Mouse (Mus musculus): ENCODE results near the gene Abcg5. TPM values are rescaled to one million over a fixed set of nuclear protein-coding genes. Genes with fewer than 3 reads are reported as not detected.

The Abcg5 gene
- polyA plus RNA-seq, 1 experiment = not detected

DNA sequence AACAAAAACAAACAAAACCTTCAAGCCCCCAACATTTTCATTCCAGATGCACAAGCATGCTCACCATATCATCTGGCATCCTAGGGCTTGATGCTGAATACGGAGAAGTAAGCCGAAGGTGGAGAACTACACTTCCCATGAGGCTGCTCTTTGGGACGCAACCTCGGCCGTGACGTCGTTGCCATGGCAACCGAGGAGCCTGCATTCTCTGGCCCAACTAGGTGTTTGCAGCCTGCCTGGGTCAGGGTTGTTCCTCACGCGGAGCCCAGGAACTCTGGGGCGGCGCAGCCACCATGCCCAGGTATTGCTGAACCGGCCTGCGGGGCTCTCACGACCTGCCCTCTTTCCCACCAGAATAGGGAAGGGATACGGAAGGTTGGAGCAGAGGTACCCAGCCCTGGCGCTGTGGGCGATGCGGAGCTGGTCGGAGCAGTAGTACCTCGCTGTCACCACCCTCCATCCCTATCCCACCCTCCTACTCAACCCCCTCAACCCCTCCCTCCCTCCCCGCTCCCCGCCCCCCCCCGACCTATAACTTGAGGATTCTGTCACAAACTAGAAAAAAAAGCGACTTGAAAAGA, 56.4 kb downstream of the Abcg5 start, which contains the start of gene Dync2li1:
Gene Dync2li1 (plus strand): TSS at position 221 of the 581 bp plus-strand sequence.
- Histone ChIP-seq H3K9me3 (ENCODE audit: control insufficient read depth, low read length) (no peaks in the 10 kb centered on the region), H3K4me3 (replicated peaks) (peak within 1 kb of the TSS; percentile 53), H3K27me3 (ENCODE audit: control insufficient read depth) (no peaks in the 10 kb centered on the region), H3K4me1 (ENCODE audit: control insufficient read depth) (peaks cover 4% of the 10 kb centered on the region), H3K36me3 (ENCODE audit: control insufficient read depth) (no peaks in the 10 kb centered on the region)
- no peak for TF ChIP-seq GATA1 (IDR thresholded peaks at IDR 0.05; ENCODE audit: low read length)
- TF ChIP-seq TAL1 (IDR thresholded peaks at IDR 0.05; ENCODE audit: low read length) = no peak

DNA sequence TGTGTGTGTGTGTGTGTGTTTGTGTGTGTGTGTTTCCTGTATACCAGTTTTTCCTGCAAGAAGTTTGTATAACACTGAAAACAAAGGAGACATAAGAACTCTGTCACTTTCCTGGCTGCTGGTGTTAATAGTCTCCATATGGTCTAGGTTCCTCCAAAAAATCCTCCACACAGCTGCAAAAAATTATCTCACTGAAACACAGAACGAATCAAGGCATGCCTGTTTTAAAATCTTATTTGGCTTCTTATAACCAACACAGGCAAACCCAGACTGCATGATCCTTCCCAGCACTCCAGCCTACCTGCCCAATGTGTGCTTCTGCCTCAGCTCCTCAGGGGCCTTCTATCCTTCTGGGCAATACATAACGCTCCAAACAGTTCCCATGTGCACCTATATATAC, 59.9 kb downstream of the Abcg5 start:
- TF ChIP-seq GATA1 (IDR thresholded peaks at IDR 0.05; ENCODE audit: low read length) (no peak), TAL1 (IDR thresholded peaks at IDR 0.05; ENCODE audit: low read length) (no peak)
- no peak overlapping the region for H3K4me3 ChIP-seq (replicated peaks)
- H3K9me3 ChIP-seq (ENCODE audit: control insufficient read depth, low read length) = no peaks in the 10 kb centered on the region
- H3K4me1 ChIP-seq (ENCODE audit: control insufficient read depth) = peaks cover 4% of the 10 kb centered on the region
- H3K36me3 ChIP-seq (ENCODE audit: control insufficient read depth) = no peaks in the 10 kb centered on the region
- H3K27me3 ChIP-seq (ENCODE audit: control insufficient read depth) = no peaks in the 10 kb centered on the region

DNA sequence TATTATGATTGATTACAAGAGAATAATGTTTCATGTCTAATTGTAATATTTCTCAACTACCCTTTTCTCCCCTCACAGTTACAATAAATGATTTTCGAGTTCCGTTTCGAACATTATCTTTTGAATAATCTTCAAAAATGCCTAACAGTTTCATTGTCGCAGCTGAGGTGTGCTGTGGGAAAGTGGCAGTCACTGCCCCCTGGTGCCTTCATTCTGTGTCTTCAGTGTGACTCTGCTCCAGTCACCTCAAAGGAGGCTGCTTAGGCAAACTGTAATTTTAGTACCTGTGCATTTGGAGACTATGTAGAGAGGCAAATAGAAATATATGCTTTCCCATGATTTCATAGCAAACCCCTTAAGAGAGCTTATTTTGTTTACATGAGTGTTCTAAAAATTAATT, 60.8 kb downstream of the Abcg5 start:
- H3K4me1 ChIP-seq (ENCODE audit: control insufficient read depth) = peaks cover 4% of the 10 kb centered on the region
- H3K27me3 ChIP-seq (ENCODE audit: control insufficient read depth) = no peaks in the 10 kb centered on the region
- H3K9me3 ChIP-seq (ENCODE audit: control insufficient read depth, low read length) = no peaks in the 10 kb centered on the region
- no peak for TF ChIP-seq TAL1 (IDR thresholded peaks at IDR 0.05; ENCODE audit: low read length)
- TF ChIP-seq GATA1 (IDR thresholded peaks at IDR 0.05; ENCODE audit: low read length) = no peak
- H3K36me3 ChIP-seq (ENCODE audit: control insufficient read depth) = no peaks in the 10 kb centered on the region
- H3K4me3 ChIP-seq (replicated peaks) = no peak overlapping the region

DNA sequence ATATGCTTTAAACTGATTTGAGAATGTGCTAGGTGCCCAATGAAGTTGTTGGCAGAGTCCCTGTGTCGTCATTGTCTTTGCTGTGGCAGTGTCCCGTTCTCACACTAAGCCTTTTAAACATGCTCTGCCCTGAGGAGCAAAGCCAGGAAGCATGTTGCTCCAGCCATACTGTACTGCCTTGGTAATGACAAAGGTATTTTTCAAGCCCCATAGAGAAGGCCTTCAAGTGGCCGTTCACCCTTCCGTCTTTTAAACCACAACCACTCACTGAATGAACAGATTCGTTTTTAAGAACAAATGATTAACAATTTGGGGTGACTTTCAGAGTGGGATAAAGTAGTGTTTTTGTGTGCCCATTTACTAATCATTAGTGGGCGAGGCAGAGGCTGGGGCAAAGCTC, 61.6 kb downstream of the Abcg5 start:
- no peaks in the 10 kb centered on the region for H3K27me3 ChIP-seq (ENCODE audit: control insufficient read depth)
- no peak overlapping the region for H3K4me3 ChIP-seq (replicated peaks)
- TF ChIP-seq GATA1 (IDR thresholded peaks at IDR 0.05; ENCODE audit: low read length) = no peak
- TF ChIP-seq TAL1 (IDR thresholded peaks at IDR 0.05; ENCODE audit: low read length) = no peak

DNA sequence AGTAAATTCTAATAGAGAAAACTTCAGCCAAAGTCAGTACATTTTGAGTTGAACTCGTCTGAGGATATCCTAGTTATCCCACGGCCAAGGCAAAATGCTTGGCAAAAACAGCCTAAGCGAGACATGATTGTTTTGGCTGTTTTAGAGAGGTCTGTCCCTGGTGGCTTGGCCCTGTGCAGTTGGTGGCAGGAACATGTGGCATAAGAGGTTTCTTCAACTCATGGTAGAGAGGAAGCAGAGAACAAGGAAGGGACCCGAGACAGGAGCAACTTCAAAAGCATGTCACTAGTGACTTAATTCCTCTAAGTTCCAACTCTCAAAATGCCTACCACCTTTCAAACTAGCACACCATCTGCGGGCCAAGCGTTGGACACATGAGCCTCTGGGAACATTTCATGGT, 62.2 kb downstream of the Abcg5 start:
- no peaks in the 10 kb centered on the region for H3K9me3 ChIP-seq (ENCODE audit: control insufficient read depth, low read length)
- H3K4me3 ChIP-seq (replicated peaks) = no peak overlapping the region
- H3K27me3 ChIP-seq (ENCODE audit: control insufficient read depth) = no peaks in the 10 kb centered on the region
- TF ChIP-seq GATA1 (IDR thresholded peaks at IDR 0.05; ENCODE audit: low read length) = no peak
- TF ChIP-seq TAL1 (IDR thresholded peaks at IDR 0.05; ENCODE audit: low read length) = no peak
- no peaks in the 10 kb centered on the region for H3K4me1 ChIP-seq (ENCODE audit: control insufficient read depth)
- no peaks in the 10 kb centered on the region for H3K36me3 ChIP-seq (ENCODE audit: control insufficient read depth)

More for the DNA sequence above, 61.6 kb downstream of the Abcg5 start:
- Histone ChIP-seq H3K36me3 (ENCODE audit: control insufficient read depth) (no peaks in the 10 kb centered on the region), H3K9me3 (ENCODE audit: control insufficient read depth, low read length) (no peaks in the 10 kb centered on the region), H3K4me1 (ENCODE audit: control insufficient read depth) (peaks cover 1% of the 10 kb centered on the region)

DNA sequence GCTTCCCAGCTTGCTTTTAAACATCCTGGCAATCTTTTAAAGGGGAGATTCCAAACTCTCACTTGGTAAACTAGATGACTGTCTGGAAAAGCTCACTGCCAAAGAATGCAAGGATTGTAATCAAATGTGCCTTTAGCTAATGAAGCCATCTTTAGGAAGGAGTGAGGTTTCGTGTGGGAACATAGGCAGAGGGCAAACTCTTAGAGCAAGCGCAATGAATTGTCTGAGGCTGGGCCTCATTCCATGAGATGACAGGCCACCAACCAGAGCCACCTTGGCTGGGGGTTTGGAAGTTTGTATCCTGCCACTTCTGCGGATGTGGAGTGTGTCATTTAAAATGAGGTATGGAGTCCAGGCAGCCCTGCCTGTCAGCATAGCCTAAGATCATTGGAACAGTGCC, 62.7 kb downstream of the Abcg5 start:
- H3K27me3 ChIP-seq (ENCODE audit: control insufficient read depth) = no peaks in the 10 kb centered on the region
- no peak overlapping the region for H3K4me3 ChIP-seq (replicated peaks)
- no peaks in the 10 kb centered on the region for H3K36me3 ChIP-seq (ENCODE audit: control insufficient read depth)
- H3K9me3 ChIP-seq (ENCODE audit: control insufficient read depth, low read length) = no peaks in the 10 kb centered on the region
- H3K4me1 ChIP-seq (ENCODE audit: control insufficient read depth) = no peaks in the 10 kb centered on the region
- TF ChIP-seq TAL1 (IDR thresholded peaks at IDR 0.05; ENCODE audit: low read length) = no peak
- no peak for TF ChIP-seq GATA1 (IDR thresholded peaks at IDR 0.05; ENCODE audit: low read length)

DNA sequence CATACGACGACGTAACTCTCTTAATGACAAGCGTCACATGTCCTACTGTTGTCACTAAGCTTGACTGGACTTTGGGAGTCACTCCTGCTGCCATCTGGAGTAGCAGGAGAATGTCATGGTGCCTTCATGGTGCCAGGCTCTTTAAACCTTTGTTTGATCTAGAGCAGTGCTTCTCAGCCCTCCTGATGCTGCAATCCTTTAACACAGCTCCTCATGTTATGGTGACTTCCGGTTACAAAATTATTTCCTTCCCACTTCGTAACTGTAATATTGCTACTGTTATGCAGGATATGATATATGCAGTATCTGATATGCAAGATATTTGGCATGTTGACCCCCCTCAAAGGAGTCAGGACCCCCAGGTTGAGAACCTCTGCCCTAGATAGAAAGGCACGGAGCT, 63.7 kb downstream of the Abcg5 start:
- H3K4me3 ChIP-seq (replicated peaks) = no peak overlapping the region
- H3K9me3 ChIP-seq (ENCODE audit: control insufficient read depth, low read length) = peaks cover 8% of the 10 kb centered on the region
- H3K36me3 ChIP-seq (ENCODE audit: control insufficient read depth) = no peaks in the 10 kb centered on the region
- H3K4me1 ChIP-seq (ENCODE audit: control insufficient read depth) = no peaks in the 10 kb centered on the region
- H3K27me3 ChIP-seq (ENCODE audit: control insufficient read depth) = no peaks in the 10 kb centered on the region; the same call in 1 of the 2 replicates
- TF ChIP-seq TAL1 (IDR thresholded peaks at IDR 0.05; ENCODE audit: low read length) (no peak), GATA1 (IDR thresholded peaks at IDR 0.05; ENCODE audit: low read length) (no peak)

DNA sequence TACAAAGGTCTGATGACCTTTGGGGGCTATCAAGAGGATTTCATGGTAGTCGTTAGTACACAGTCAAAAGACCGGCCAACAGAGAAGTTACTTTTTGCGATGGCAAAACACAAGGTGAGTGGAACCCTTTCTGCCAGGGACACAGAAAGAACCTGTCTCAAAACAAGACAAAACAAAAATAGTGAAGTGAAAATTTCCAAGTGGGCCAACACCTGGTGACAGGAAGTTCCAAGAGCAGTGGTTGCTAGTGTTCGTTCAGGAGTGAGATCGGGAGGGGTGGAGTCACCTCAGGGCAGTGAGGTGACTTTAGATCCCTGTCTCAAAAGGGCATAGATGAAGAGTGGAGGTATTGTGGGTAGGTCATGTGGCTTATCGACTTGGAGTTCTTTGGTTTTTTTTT, 64.9 kb downstream of the Abcg5 start:
- Histone ChIP-seq H3K36me3 (ENCODE audit: control insufficient read depth) (no peaks in the 10 kb centered on the region), H3K27me3 (ENCODE audit: control insufficient read depth) (peaks cover 5% of the 10 kb centered on the region; the same call in 1 of the 2 replicates), H3K4me1 (ENCODE audit: control insufficient read depth) (no peaks in the 10 kb centered on the region), H3K4me3 (replicated peaks) (no peak overlapping the region), H3K9me3 (ENCODE audit: control insufficient read depth, low read length) (peaks cover 20% of the 10 kb centered on the region)
- TF ChIP-seq TAL1 (IDR thresholded peaks at IDR 0.05; ENCODE audit: low read length) (no peak), GATA1 (IDR thresholded peaks at IDR 0.05; ENCODE audit: low read length) (no peak)

DNA sequence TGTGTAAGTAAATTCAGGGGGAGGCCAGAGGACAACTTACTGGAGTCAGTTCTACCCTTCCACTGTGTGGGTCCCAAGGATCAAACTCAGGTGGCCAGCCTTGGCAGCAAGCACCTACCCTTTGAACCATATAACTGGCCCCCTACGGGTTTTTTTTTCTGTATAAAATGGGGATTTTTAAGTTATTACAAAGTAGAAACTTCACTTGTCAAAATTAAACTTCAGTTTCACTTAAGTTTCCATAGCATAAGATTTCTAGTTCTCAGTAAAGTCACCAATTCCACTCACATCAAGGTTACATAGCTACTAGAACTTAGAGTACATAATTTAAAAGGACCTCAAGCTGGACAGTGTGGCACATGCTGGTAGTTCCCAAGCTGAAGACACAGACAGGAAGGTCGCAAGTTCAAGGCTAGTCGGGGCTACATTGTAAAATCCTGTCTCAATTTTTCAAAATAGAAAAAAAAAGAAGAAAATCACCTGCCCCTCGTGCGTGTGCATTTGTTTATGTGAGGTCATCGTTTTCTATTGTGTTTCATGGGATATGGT, 66.2 kb downstream of the Abcg5 start:
- Histone ChIP-seq H3K4me3 (replicated peaks) (no peak overlapping the region), H3K36me3 (ENCODE audit: control insufficient read depth) (no peaks in the 10 kb centered on the region), H3K9me3 (ENCODE audit: control insufficient read depth, low read length) (peaks cover 20% of the 10 kb centered on the region), H3K4me1 (ENCODE audit: control insufficient read depth) (no peaks in the 10 kb centered on the region), H3K27me3 (ENCODE audit: control insufficient read depth) (peaks cover 5% of the 10 kb centered on the region; the same call in 1 of the 2 replicates)
- TF ChIP-seq GATA1 (IDR thresholded peaks at IDR 0.05; ENCODE audit: low read length) (no peak), TAL1 (IDR thresholded peaks at IDR 0.05; ENCODE audit: low read length) (no peak)
